Mouse (Mus musculus) CH12.LX (cell line): Measurements from ENCODE around the gene 4930505A04Rik. TPM values are rescaled to one million over a fixed set of nuclear protein-coding genes. Genes with fewer than 3 reads are reported as not detected.

Source experiments
- DNase-seq: peaks from one replicate; pipeline ENCODE4 v3.0.0-alpha.2; 2013; ENCODE audit errors: extremely low read depth
- H3K27ac ChIP-seq: 2 replicates; pipeline ENCODE4 v1.5.1; 2012; ENCODE audit warnings: low read depth, mild to moderate bottlenecking, control low read depth, moderate library complexity; ENCODE audit not compliant: insufficient read depth
- H3K27me3 ChIP-seq: replicated peaks from 2 replicates; pipeline ENCODE3; 2012; ENCODE audit warnings: inconsistent platforms
- H3K36me3 ChIP-seq, 2 experiments: replicated peaks in 1 of 2; 2 replicates each; pipeline versions ENCODE3 to v1.6.1; 2012; ENCODE audit warnings: inconsistent platforms in 1 of 2, low read length in 1 of 2, mild to moderate bottlenecking in 1 of 2, mixed read lengths in 1 of 2, moderate library complexity in 1 of 2; ENCODE audit not compliant: control insufficient read depth in 1 of 2, insufficient read depth in 1 of 2
- H3K4me1 ChIP-seq, 2 experiments: 2 replicates each; pipeline ENCODE4 v1.6.1; 2012; ENCODE audit warnings: inconsistent platforms in 1 of 2, moderate library complexity in 1 of 2; ENCODE audit not compliant: insufficient read depth in 2 of 2, control insufficient read depth in 1 of 2
- H3K4me2 ChIP-seq: 2 replicates; pipeline ENCODE4 v1.6.1; 2012; ENCODE audit warnings: low read depth, mild to moderate bottlenecking, control low read depth; ENCODE audit not compliant: poor library complexity, insufficient read depth, severe bottlenecking
- H3K4me3 ChIP-seq, 3 experiments: fragments of 150-350 bp in 1 of 3; sonication (generic) in 1 of 3; replicated peaks in 1 of 3; 2 replicates each; pipeline versions ENCODE3 to v1.5.1; 2011 to 2012; ENCODE audit warnings: low read depth in 2 of 3, low read length in 2 of 3, mild to moderate bottlenecking in 2 of 3, moderate library complexity in 2 of 3, control low read depth in 1 of 3, improper control_type of control experiment in 1 of 3, inconsistent platforms in 1 of 3, mixed read lengths in 1 of 3; ENCODE audit not compliant: poor library complexity in 1 of 3
- H3K79me2 ChIP-seq: replicated peaks from 2 replicates; pipeline ENCODE4 v1.6.1; 2012; ENCODE audit warnings: mild to moderate bottlenecking, moderate library complexity; ENCODE audit not compliant: control insufficient read depth, poor library complexity, insufficient read depth, severe bottlenecking; ENCODE audit errors: extremely low read depth
- H3K9ac ChIP-seq: 2 replicates; pipeline ENCODE4 v1.6.1; 2012; ENCODE audit warnings: low read depth, mild to moderate bottlenecking, control low read depth, moderate library complexity; ENCODE audit not compliant: insufficient read depth
- H3K9me3 ChIP-seq: replicated peaks from 2 replicates; pipeline ENCODE3; 2012; ENCODE audit warnings: low read length, inconsistent platforms, mixed read lengths
- BHLHE40 ChIP-seq: IDR thresholded peaks from 2 replicates; pipeline ENCODE4 v1.6.1; 2011; ENCODE audit warnings: mild to moderate bottlenecking, low read depth, low read length, improper control_type of control experiment
- CHD1 ChIP-seq: IDR thresholded peaks from 2 replicates; pipeline ENCODE4 v1.6.1; 2012; ENCODE audit warnings: low read depth, low read length, improper control_type of control experiment, inconsistent platforms
- E2F4 ChIP-seq: IDR thresholded peaks from 2 replicates; pipeline ENCODE4 v1.6.1; 2011; ENCODE audit warnings: low read depth, low read length, improper control_type of control experiment; ENCODE audit not compliant: insufficient replicate concordance
- ELF1 ChIP-seq: IDR thresholded peaks from 2 replicates; pipeline ENCODE4 v1.6.1; 2014; ENCODE audit warnings: low read depth, mild to moderate bottlenecking, inconsistent platforms, low read length, improper control_type of control experiment
- EP300 ChIP-seq: IDR thresholded peaks from 2 replicates; pipeline ENCODE4 v1.6.1; 2011; ENCODE audit warnings: low read length, improper control_type of control experiment
- GABPA ChIP-seq: IDR thresholded peaks from 2 replicates; pipeline ENCODE4 v1.6.1; 2012; ENCODE audit warnings: low read depth, low read length, improper control_type of control experiment, inconsistent platforms; ENCODE audit not compliant: insufficient replicate concordance
- JUN ChIP-seq: IDR thresholded peaks from 2 replicates; pipeline ENCODE4 v1.6.1; 2011; ENCODE audit warnings: low read depth, mild to moderate bottlenecking, low read length, improper control_type of control experiment, moderate library complexity; ENCODE audit not compliant: insufficient read depth
- JUND ChIP-seq: conservative IDR thresholded peaks from 2 replicates; pipeline ENCODE4 v1.6.1; 2011; ENCODE audit warnings: low read depth, low read length, improper control_type of control experiment
- KAT2A ChIP-seq: IDR thresholded peaks from 2 replicates; pipeline ENCODE4 v1.6.1; 2012; ENCODE audit warnings: low read length, improper control_type of control experiment, inconsistent platforms; ENCODE audit not compliant: insufficient replicate concordance
- MAFK ChIP-seq: IDR thresholded peaks from 2 replicates; pipeline ENCODE4 v1.6.1; 2011; ENCODE audit warnings: low read length, improper control_type of control experiment; ENCODE audit not compliant: insufficient replicate concordance
- MAZ ChIP-seq: IDR thresholded peaks from 2 replicates; pipeline ENCODE4 v1.6.1; 2012; ENCODE audit warnings: low read depth, mild to moderate bottlenecking, inconsistent platforms, low read length, improper control_type of control experiment, moderate library complexity
- MEF2A ChIP-seq: IDR thresholded peaks from 2 replicates; pipeline ENCODE4 v1.6.1; 2014; ENCODE audit warnings: low read depth, mild to moderate bottlenecking, inconsistent platforms, low read length, improper control_type of control experiment, borderline replicate concordance
- MYC ChIP-seq: IDR thresholded peaks from 2 replicates; pipeline ENCODE4 v1.6.1; 2011; ENCODE audit warnings: low read depth, mild to moderate bottlenecking, improper control_type of control experiment, low read length
- PAX5 ChIP-seq: IDR thresholded peaks from 2 replicates; pipeline ENCODE4 v1.6.1; 2012; ENCODE audit warnings: low read length, inconsistent platforms, mixed read lengths
- POLR2AphosphoS2 ChIP-seq: IDR thresholded peaks from 2 replicates; pipeline ENCODE4 v1.6.1; 2011; ENCODE audit warnings: low read depth, low read length, improper control_type of control experiment
- RAD21 ChIP-seq: IDR thresholded peaks from 2 replicates; pipeline ENCODE4 v1.6.1; 2011; ENCODE audit warnings: low read depth, mild to moderate bottlenecking, low read length, improper control_type of control experiment, moderate library complexity
- RCOR1 ChIP-seq: conservative IDR thresholded peaks from 2 replicates; pipeline ENCODE4 v1.6.1; 2012; ENCODE audit warnings: low read depth, mild to moderate bottlenecking, inconsistent platforms, low read length, improper control_type of control experiment
- SIN3A ChIP-seq: IDR thresholded peaks from 2 replicates; pipeline ENCODE4 v1.6.1; 2012; ENCODE audit warnings: low read length, improper control_type of control experiment, inconsistent platforms
- USF2 ChIP-seq: conservative IDR thresholded peaks from 2 replicates; pipeline ENCODE4 v1.6.1; 2011; ENCODE audit warnings: low read depth, low read length, improper control_type of control experiment
- ZC3H11A ChIP-seq: IDR thresholded peaks from 2 replicates; pipeline ENCODE4 v1.6.1; 2012; ENCODE audit warnings: low read depth, mild to moderate bottlenecking, inconsistent platforms, low read length, improper control_type of control experiment
- ZKSCAN1 ChIP-seq: IDR thresholded peaks from 2 replicates; pipeline ENCODE4 v1.6.1; 2012; ENCODE audit warnings: low read depth, inconsistent platforms, low read length, improper control_type of control experiment, borderline replicate concordance
- ZMIZ1 ChIP-seq: IDR thresholded peaks from 2 replicates; pipeline ENCODE4 v1.6.1; 2012; ENCODE audit warnings: low read depth, mild to moderate bottlenecking, inconsistent platforms, low read length, improper control_type of control experiment
- dilution Hi-C: fragments of 300-500 bp; cut with MboI; formaldehyde crosslinking; loops from 2 replicates; pipeline ENCODE4 v1.14.3; 2020; ENCODE audit warnings: low sequenced_read_pairs; ENCODE audit not compliant: extremely low pct_unique_long_range_greater_than_20kb, extremely low pct_ligation_motif_present
- in situ Hi-C: fragments of 300-500 bp; cut with MboI; formaldehyde crosslinking; loops from 3 replicates; pipeline ENCODE4 v1.14.3; 2019; ENCODE audit warnings: low sequenced_read_pairs, low pct_ligation_motif_present, low pct_unique_long_range_greater_than_20kb, mixed read lengths
- polyA plus RNA-seq: library from polyadenylated mRNA; unstranded; fragments of >175 nt; gene quantifications from 2 replicates; pipeline ENCODE4 v1.2.1, GENCODE M21; 2012; ENCODE audit warnings: low read depth; ENCODE audit not compliant: insufficient read length
- total RNA-seq, 2 experiments: library from RNA; depleted of rRNA; stranded (reverse); fragments of 300-350 nt in 1 of 2; fragments of >200 nt in 1 of 2; gene quantifications; 2 replicates each; pipeline ENCODE4 v1.2.3; 2012 to 2014

Gene 4930505A04Rik
- total and polyA plus RNA-seq, 3 experiments = 0.26 TPM; not detected in 2

DNA sequence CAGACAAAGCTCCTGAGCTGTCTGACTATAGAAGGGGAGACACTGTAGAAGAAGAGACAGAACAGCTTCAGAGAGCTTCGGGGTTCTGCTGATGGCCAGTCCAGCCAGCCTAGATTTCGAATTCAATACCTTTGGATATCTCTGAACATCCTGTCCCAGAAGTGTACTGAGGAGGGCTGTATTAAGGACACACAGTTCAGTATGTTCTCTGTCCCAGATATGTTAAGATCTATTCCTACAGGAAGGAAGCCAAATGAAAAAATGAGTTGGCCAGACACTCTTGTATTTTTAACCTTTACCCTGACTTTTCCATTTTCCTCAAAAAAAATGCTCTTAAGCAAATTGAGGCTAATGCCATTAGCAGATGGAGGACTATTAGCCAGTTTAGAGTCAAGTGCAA, 45.5 kb upstream of the 4930505A04Rik start:
- Histone ChIP-seq H3K36me3 (no peaks in the 10 kb centered on the region), H3K9me3 (no peaks in the 10 kb centered on the region), H3K4me3 (no peak overlapping the region), H3K9ac (no peak overlapping the region), H3K4me1 (no peaks in the 10 kb centered on the region), H3K4me2 (no peak overlapping the region), H3K79me2 (no peaks in the 10 kb centered on the region), H3K27me3 (no peaks in the 10 kb centered on the region), H3K27ac (no peak overlapping the region)
- dilution Hi-C loops = no loop called here
- in situ Hi-C loops = no loop called here
- no peak for DNase-seq
- no peak for TF ChIP-seq RCOR1
- TF ChIP-seq ZMIZ1 = no peak
- no peak for TF ChIP-seq E2F4
- TF ChIP-seq RAD21 = no peak
- no peak for TF ChIP-seq PAX5
- TF ChIP-seq POLR2AphosphoS2 = no peak
- no peak for TF ChIP-seq ZC3H11A
- no peak for TF ChIP-seq MAFK
- TF ChIP-seq JUN = no peak
- TF ChIP-seq ZKSCAN1 = no peak
- TF ChIP-seq KAT2A = no peak
- TF ChIP-seq EP300 = no peak
- no peak for TF ChIP-seq GABPA
- TF ChIP-seq CHD1 = no peak
- TF ChIP-seq MAZ = no peak
- no peak for TF ChIP-seq SIN3A
- no peak for TF ChIP-seq MEF2A
- TF ChIP-seq ELF1 = no peak
- TF ChIP-seq JUND = no peak

DNA sequence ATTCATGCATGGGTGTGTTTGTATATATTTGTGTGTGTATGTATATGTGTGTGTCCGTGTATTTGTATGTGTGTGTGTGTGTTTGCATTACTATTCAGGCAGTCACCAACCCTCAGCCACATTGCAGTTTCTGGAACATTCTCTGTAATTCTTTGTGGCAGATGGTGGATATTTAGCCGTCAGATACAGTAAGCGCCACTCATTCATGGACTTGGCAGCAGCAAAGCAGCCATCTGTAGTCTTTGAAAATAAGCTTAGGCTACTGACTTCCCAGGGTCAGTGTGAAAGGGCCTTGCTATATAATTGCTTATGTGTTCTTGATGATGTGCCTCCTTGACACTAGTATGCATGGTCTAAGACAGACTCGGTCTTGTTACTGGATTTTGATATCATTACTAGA, 36.6 kb upstream of the 4930505A04Rik start:
- no peak overlapping the region for H3K27ac ChIP-seq
- TF ChIP-seq GABPA (no peak), EP300 (no peak), USF2 (no peak), MAFK (no peak), ELF1 (no peak), ZC3H11A (no peak), RAD21 (no peak), JUND (no peak), MYC (no peak), MEF2A (no peak), BHLHE40 (no peak)
- no peaks in the 10 kb centered on the region for H3K36me3 ChIP-seq
- H3K27me3 ChIP-seq = no peaks in the 10 kb centered on the region
- dilution Hi-C loops (no loop called here), in situ Hi-C loops (no loop called here)
- no peaks in the 10 kb centered on the region for H3K9me3 ChIP-seq
- DNase-seq = no peak
- no peaks in the 10 kb centered on the region for H3K4me1 ChIP-seq
- H3K4me3 ChIP-seq = no peak overlapping the region
- no peak overlapping the region for H3K4me2 ChIP-seq
- no peaks in the 10 kb centered on the region for H3K79me2 ChIP-seq
- H3K9ac ChIP-seq = no peak overlapping the region
